Mouse (Mus musculus) spleen, adult 2 months (tissue): ENCODE data around the gene Atg7.

Experiments
- CTCF ChIP-seq: fragments of 200-500 bp; IDR thresholded peaks from 2 replicates; pipeline ENCODE4 v1.5.1; 2011; ENCODE audit warnings: mild to moderate bottlenecking, inconsistent platforms; ENCODE audit not compliant: insufficient read depth, insufficient read length, insufficient replicate concordance; ENCODE audit errors: extremely low read depth
- POLR2A ChIP-seq: fragments of 200-500 bp; IDR thresholded peaks from 2 replicates; pipeline ENCODE4 v1.6.1; 2011; ENCODE audit warnings: low read depth, low read length, inconsistent platforms

- no peak for TF ChIP-seq CTCF
- no peak for TF ChIP-seq POLR2A
Observed at GRCm38 (mm10) chr6:114691530-114691929, 48.6 kb downstream of the Atg7 start.
